Mouse (Mus musculus) forebrain, embryonic 16.5 days (tissue): ENCODE data around the gene Thrap3. TPM values are rescaled to one million over a fixed set of nuclear protein-coding genes. Genes with fewer than 3 reads are reported as not detected.

Source experiments
- ATAC-seq: fragments of 200-750 bp; cut with Nextera tagmentation; 2 replicates; pipeline ENCODE4 v1.8.0; 2017; ENCODE audit warnings: mild to moderate bottlenecking, moderate library complexity
- H3K27ac ChIP-seq: fragments of 300-500 bp; sonication (generic); 2 replicates; pipeline ENCODE4 v1.5.1; 2014; ENCODE audit warnings: low read length, control low read depth
- H3K27me3 ChIP-seq: fragments of 300-500 bp; sonication (generic); replicated peaks from 2 replicates; pipeline ENCODE4 v1.6.1; 2014; ENCODE audit warnings: low read length; ENCODE audit not compliant: control insufficient read depth, insufficient read depth
- H3K36me3 ChIP-seq: fragments of 300-500 bp; sonication (generic); 2 replicates; pipeline ENCODE4 v1.6.1; 2014; ENCODE audit not compliant: control insufficient read depth, insufficient read depth
- H3K4me1 ChIP-seq: fragments of 300-500 bp; sonication (generic); replicated peaks from 2 replicates; pipeline ENCODE4 v1.6.1; 2014; ENCODE audit warnings: low read length; ENCODE audit not compliant: control insufficient read depth, insufficient read depth
- H3K4me2 ChIP-seq: fragments of 300-500 bp; sonication (generic); 2 replicates; pipeline ENCODE4 v1.6.1; 2014; ENCODE audit warnings: mild to moderate bottlenecking, low read length, control low read depth
- H3K4me3 ChIP-seq: fragments of 300-500 bp; sonication (generic); replicated peaks from 2 replicates; pipeline ENCODE4 v1.5.1; 2014; ENCODE audit warnings: mild to moderate bottlenecking, low read length, control low read depth
- H3K9ac ChIP-seq: fragments of 300-500 bp; sonication (generic); replicated peaks from 2 replicates; pipeline ENCODE4 v1.6.1; 2014; ENCODE audit warnings: low read depth, low read length, control low read depth
- H3K9me3 ChIP-seq: fragments of 300-500 bp; sonication (generic); 2 replicates; pipeline ENCODE4 v1.6.1; 2016; ENCODE audit warnings: low read length; ENCODE audit not compliant: control insufficient read depth
- WGBS: fragments of 180-500 bp; shearing (Covaris S2); extraction: QIAGEN DNeasy Blood & Tissue Kit; methylation state at CpG from one replicate; pipeline ENCODE4 v1.1.7; 2014; 5-methylcytosine and 5-hydroxymethylcytosine counted together
- polyA plus RNA-seq: library from polyadenylated mRNA; unstranded; fragments of >200 nt; fragmentation: Nextera tagmentation; extraction: Ambion mirVana; gene quantifications from 2 replicates; pipeline ENCODE4 v1.2.1, GENCODE M21; 2015

Gene Thrap3
- polyA plus RNA-seq, 1 experiment from 2014 or later, result 172 TPM

GRCm38 (mm10) chr4:126146974-126147532 lies 55.5 kb downstream of the Thrap3 start:
- Histone ChIP-seq H3K4me3 (no peak overlapping the region), H3K27ac (no peak overlapping the region), H3K4me1 (peaks cover 17% of the 10 kb centered on the region), H3K36me3 (no peaks in the 10 kb centered on the region), H3K9ac (no peak overlapping the region), H3K4me2 (no peak overlapping the region), H3K9me3 (no peaks in the 10 kb centered on the region), H3K27me3 (peaks cover 34% of the 10 kb centered on the region)
- 63% methylated on average over 9 of the region's 9 CpGs for WGBS
- no peak for ATAC-seq

- H3K27me3 ChIP-seq, result peaks cover 34% of the 10 kb centered on the region
- no peak overlapping the region for H3K9ac ChIP-seq
- no peak overlapping the region for H3K27ac ChIP-seq
- WGBS, result 46% methylated on average over 4 of the region's 4 CpGs
- H3K36me3 ChIP-seq, result no peaks in the 10 kb centered on the region
- peaks cover 17% of the 10 kb centered on the region for H3K4me1 ChIP-seq
- no peaks in the 10 kb centered on the region for H3K9me3 ChIP-seq
- no peak overlapping the region for H3K4me2 ChIP-seq
- no peak overlapping the region for H3K4me3 ChIP-seq
- ATAC-seq, result no peak
Measured at GRCm38 (mm10) chr4:126145396-126145795, 57.2 kb downstream of the Thrap3 start.

DNA sequence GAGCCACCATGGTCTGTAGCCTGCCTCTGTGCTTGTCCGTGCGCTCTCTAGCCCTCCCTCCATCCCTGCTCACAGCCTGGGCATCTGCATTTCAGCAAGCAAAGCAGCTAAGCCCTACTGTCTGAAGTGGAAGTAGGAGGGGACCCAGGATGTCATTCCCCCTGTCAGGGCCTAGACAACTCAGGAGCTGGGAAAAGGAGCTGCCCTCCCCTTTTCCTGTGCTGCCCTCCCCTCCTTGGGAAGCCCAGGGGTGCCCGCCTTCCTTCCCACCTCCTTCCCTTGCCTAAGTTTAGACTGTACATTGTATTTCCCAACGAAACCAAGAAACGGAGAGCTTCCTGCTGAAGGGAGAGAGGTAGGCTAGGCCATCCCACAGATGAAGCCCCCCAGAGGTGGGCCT lies 61.5 kb downstream of the Thrap3 start:
- H3K27ac ChIP-seq, result no peak overlapping the region
- no peaks in the 10 kb centered on the region for H3K9me3 ChIP-seq
- peaks cover 8% of the 10 kb centered on the region for H3K36me3 ChIP-seq
- H3K9ac ChIP-seq, result no peak overlapping the region
- 87% methylated on average over 5 of the region's 5 CpGs for whole genome bisulfite sequencing
- no peaks in the 10 kb centered on the region for H3K27me3 ChIP-seq
- H3K4me1 ChIP-seq, result no peaks in the 10 kb centered on the region
- H3K4me2 ChIP-seq, result no peak overlapping the region
- no peak for ATAC-seq
- H3K4me3 ChIP-seq, result no peak overlapping the region

DNA sequence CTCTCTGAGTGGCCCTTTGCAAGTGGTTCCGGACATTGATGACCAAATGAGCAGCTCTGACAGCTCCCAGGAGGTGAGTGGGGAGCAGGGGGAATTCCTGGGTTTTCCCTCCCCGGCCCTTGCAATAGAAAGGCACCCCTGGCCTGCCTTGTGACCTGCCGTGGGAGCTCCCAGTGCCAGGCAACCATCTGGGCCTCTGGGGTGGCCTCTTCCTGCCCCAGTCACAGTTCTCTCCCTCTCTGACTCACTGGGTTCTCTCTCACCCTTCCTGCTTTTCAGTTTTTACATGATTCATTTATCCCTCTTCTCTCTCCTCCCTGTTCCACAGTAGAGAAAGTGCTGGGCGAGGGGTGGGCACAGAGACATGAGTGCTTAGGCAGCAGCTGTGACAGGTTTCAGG lies 64.8 kb downstream of the Thrap3 start:
- 87% methylated on average over 4 of the region's 4 CpGs for WGBS

DNA sequence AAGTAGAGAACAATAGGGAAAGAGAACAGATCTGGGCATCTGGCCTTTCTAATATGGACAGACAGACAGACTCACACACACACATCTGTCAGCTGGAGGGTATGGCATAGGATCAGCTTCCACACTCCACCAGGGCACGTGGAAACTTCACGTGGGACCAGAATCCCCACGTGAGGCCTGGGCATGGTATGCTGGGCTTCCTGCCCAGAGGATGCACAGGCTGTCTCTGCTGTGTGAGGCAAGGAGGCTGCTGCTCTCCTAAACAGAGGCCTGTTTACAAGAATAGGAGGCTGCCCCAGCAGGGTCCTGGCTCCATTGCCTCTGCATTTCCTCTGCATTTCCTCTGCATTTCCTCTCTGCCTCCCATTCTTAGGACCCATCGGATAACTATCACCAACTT lies 67.9 kb downstream of the Thrap3 start:
- Histone ChIP-seq H3K4me1 (peaks cover 7% of the 10 kb centered on the region; the same call in 1 of the 2 replicates), H3K9me3 (no peaks in the 10 kb centered on the region), H3K27me3 (no peaks in the 10 kb centered on the region), H3K36me3 (peaks cover 6% of the 10 kb centered on the region), H3K9ac (no peak overlapping the region), H3K4me2 (no peak overlapping the region), H3K4me3 (no peak overlapping the region), H3K27ac (no peak overlapping the region)
- ATAC-seq, result no peak
- WGBS, result 91% methylated on average over 4 of the region's 4 CpGs

More for the DNA sequence above, 64.8 kb downstream of the Thrap3 start:
- no peak for ATAC-seq
- H3K27ac ChIP-seq, result no peak overlapping the region
- no peak overlapping the region for H3K4me3 ChIP-seq
- H3K4me2 ChIP-seq, result no peak overlapping the region
- H3K9me3 ChIP-seq, result no peaks in the 10 kb centered on the region
- H3K27me3 ChIP-seq, result no peaks in the 10 kb centered on the region
- no peaks in the 10 kb centered on the region for H3K4me1 ChIP-seq
- peaks cover 8% of the 10 kb centered on the region for H3K36me3 ChIP-seq
- H3K9ac ChIP-seq, result no peak overlapping the region

- peaks cover 6% of the 10 kb centered on the region; the same call in 1 of the 2 replicates for H3K36me3 ChIP-seq
- WGBS, result 89% methylated on average over 4 of the region's 4 CpGs
- no peaks in the 10 kb centered on the region for H3K27me3 ChIP-seq
- H3K27ac ChIP-seq, result no peak overlapping the region
- no peak overlapping the region for H3K4me2 ChIP-seq
- peaks cover 7% of the 10 kb centered on the region; the same call in 1 of the 2 replicates for H3K4me1 ChIP-seq
- no peaks in the 10 kb centered on the region for H3K9me3 ChIP-seq
- ATAC-seq, result no peak
- no peak overlapping the region for H3K9ac ChIP-seq
- no peak overlapping the region for H3K4me3 ChIP-seq
Measured at GRCm38 (mm10) chr4:126134236-126134635, 68.3 kb downstream of the Thrap3 start.

GRCm38 (mm10) chr4:126132636-126133264 lies 69.8 kb downstream of the Thrap3 start:
- Histone ChIP-seq H3K4me1 (peaks cover 7% of the 10 kb centered on the region; the same call in 1 of the 2 replicates), H3K27ac (no peak overlapping the region), H3K9ac (no peak overlapping the region), H3K4me3 (no peak overlapping the region), H3K27me3 (no peaks in the 10 kb centered on the region), H3K4me2 (no peak overlapping the region), H3K9me3 (no peaks in the 10 kb centered on the region), H3K36me3 (peaks cover 9% of the 10 kb centered on the region)
- ATAC-seq, result no peak
- 79% methylated on average over 6 of the region's 6 CpGs for WGBS

GRCm38 (mm10) chr4:126131290-126132121 lies 71.1 kb downstream of the Thrap3 start:
- no peaks in the 10 kb centered on the region for H3K27me3 ChIP-seq
- no peak overlapping the region for H3K4me3 ChIP-seq
- peak; percentile 77 for ATAC-seq
- H3K4me2 ChIP-seq, result no peak overlapping the region
- H3K9ac ChIP-seq, result 0 out of 2 replicates have a peak overlapping the region, but pooled peaks have one; percentile 5
- no peaks in the 10 kb centered on the region for H3K9me3 ChIP-seq
- H3K36me3 ChIP-seq, result peaks cover 9% of the 10 kb centered on the region
- H3K27ac ChIP-seq, result peak overlapping the region; percentile 3; the same call in 1 of the 2 replicates
- peaks cover 7% of the 10 kb centered on the region; the same call in 1 of the 2 replicates for H3K4me1 ChIP-seq
- WGBS, result 52% methylated on average over 10 of the region's 10 CpGs

DNA sequence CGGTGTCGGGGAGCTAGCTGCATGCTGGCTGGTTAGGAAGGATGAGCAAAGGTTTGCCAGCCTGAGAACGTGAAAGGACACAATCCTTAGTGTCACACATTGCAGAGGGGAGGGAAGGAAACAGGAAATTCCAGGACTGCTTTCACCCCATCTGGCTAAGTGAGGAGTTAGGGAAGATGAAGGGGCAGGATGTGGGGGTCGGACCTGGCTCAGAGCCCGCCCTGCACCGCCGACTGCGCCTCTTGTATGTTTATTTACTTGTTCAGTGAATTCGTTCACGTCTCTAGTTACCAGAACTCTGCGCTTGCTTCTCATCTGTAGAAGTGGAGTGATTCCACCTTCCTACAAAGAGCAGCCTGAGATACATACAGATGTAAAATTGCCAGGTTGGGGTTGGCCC lies 72.1 kb downstream of the Thrap3 start:
- 87% methylated on average over 11 of the region's 11 CpGs for WGBS
- H3K4me3 ChIP-seq, result no peak overlapping the region
- H3K9me3 ChIP-seq, result no peaks in the 10 kb centered on the region
- H3K4me1 ChIP-seq, result peaks cover 7% of the 10 kb centered on the region; the same call in 1 of the 2 replicates
- H3K36me3 ChIP-seq, result peaks cover 18% of the 10 kb centered on the region
- no peaks in the 10 kb centered on the region for H3K27me3 ChIP-seq
- no peak overlapping the region for H3K27ac ChIP-seq
- H3K4me2 ChIP-seq, result no peak overlapping the region
- no peak overlapping the region for H3K9ac ChIP-seq
- no peak for ATAC-seq
